Mouse (Mus musculus) ovary, postnatal 10 days (tissue): ENCODE measurements around the gene Cdcp2.

Experiments used
- DNase-seq: peaks from one replicate; pipeline ENCODE4 v3.0.0; 2022; ENCODE audit warnings: low spot score

Gene Cdcp2

GRCm38 (mm10) chr4:107130534-107130933, 33.8 kb downstream of the Cdcp2 start:
- no peak for DNase-seq

GRCm38 (mm10) chr4:107134891-107135290, 38.2 kb downstream of the Cdcp2 start:
- DNase-seq: no peak

GRCm38 (mm10) chr4:107135663-107136062, 39.0 kb downstream of the Cdcp2 start:
- no peak for DNase-seq

- no peak for DNase-seq
These were observed 39.8 kb downstream of the Cdcp2 start for GRCm38 (mm10) chr4:107136531-107136930.

GRCm38 (mm10) chr4:107138948-107139835, 42.5 kb downstream of the Cdcp2 start:
- DNase-seq: no peak

- DNase-seq: no peak
These were observed 43.3 kb downstream of the Cdcp2 start for GRCm38 (mm10) chr4:107139836-107140631.

GRCm38 (mm10) chr4:107143511-107143910, 46.8 kb downstream of the Cdcp2 start:
- no peak for DNase-seq

GRCm38 (mm10) chr4:107150991-107151390, 54.3 kb downstream of the Cdcp2 start:
- no peak for DNase-seq

GRCm38 (mm10) chr4:107152571-107152970, 55.9 kb downstream of the Cdcp2 start:
- no peak for DNase-seq

GRCm38 (mm10) chr4:107156983-107157401, 60.3 kb downstream of the Cdcp2 start:
- DNase-seq: no peak

- DNase-seq: no peak
These were observed 62.6 kb downstream of the Cdcp2 start for GRCm38 (mm10) chr4:107159166-107159773.

GRCm38 (mm10) chr4:107160181-107160580, 63.5 kb downstream of the Cdcp2 start:
- DNase-seq: no peak
